Mouse (Mus musculus): ENCODE results near the gene Orc4.

DNA sequence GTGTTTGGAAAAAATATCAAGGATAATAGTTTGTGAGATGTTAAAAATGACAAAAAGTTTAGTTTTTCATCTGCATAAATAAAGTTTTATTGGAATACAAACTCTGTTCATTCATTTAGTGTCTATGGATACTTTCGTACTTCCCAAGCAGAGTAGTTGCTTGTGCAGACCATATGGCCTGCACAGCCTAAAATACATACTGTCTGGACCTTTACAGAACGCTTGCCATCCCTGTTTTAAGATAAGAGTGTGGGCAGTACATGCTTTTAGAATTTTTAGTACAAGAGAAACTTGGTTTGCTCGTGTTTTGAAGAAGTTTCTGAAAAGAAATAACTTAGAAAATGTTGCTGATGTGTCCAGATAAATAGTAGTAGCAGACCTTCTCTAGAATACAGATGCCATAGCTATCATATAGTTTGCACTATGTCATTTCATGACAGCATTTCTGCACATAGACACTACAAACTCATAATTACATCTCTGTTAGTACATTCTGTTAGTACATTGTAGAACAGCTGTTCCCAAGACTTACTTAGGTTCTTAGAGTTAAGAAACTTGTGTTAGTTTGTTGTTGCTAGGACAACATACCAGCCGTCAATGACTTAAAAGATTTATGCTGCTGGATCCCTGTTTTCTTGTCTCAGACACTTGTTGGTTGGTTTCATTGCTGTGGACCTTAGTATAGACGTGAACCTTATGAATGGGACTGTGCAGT is 81.7 kb downstream of the Orc4 start:
- TF ChIP-seq CTCF (IDR thresholded peaks at IDR 0.05; ENCODE audit: borderline replicate concordance, insufficient read depth, low read depth, low read length) (no peak), POLR2A (IDR thresholded peaks at IDR 0.05; ENCODE audit: borderline replicate concordance, insufficient read depth, low read length) (no peak)

Data from cerebellum, adult 2 months (tissue).